Mouse (Mus musculus) CH12.LX (cell line): ENCODE results near the gene Nkrf.
"Not testable (repeated sequence)": the region's sequence is repeated elsewhere in the genome, so short reads cannot be mapped to it uniquely, and the experiment has no call there.

Experiments
- CTCF ChIP-seq, 2 experiments: IDR thresholded peaks in 1 of 2; conservative IDR thresholded peaks in 1 of 2; 2 replicates each; pipeline ENCODE4 v1.5.1; 2011 to 2012; ENCODE audit warnings: low read depth in 2 of 2, low read length in 2 of 2, improper control_type of control experiment in 1 of 2, inconsistent platforms in 1 of 2, mild to moderate bottlenecking in 1 of 2, moderate library complexity in 1 of 2
- PAX5 ChIP-seq: IDR thresholded peaks from 2 replicates; pipeline ENCODE4 v1.6.1; 2012; ENCODE audit warnings: low read length, inconsistent platforms, mixed read lengths
- POLR2A ChIP-seq: IDR thresholded peaks from 2 replicates; pipeline ENCODE4 v1.6.1; 2011; ENCODE audit warnings: low read depth, mild to moderate bottlenecking, improper control_type of control experiment, low read length
- POLR2AphosphoS2 ChIP-seq: IDR thresholded peaks from 2 replicates; pipeline ENCODE4 v1.6.1; 2011; ENCODE audit warnings: low read depth, low read length, improper control_type of control experiment
- SMC3 ChIP-seq: IDR thresholded peaks from 2 replicates; pipeline ENCODE4 v1.6.1; 2011; ENCODE audit warnings: low read depth, low read length, improper control_type of control experiment
- TBP ChIP-seq: conservative IDR thresholded peaks from 2 replicates; pipeline ENCODE4 v1.6.1; 2011; ENCODE audit warnings: low read depth, low read length, improper control_type of control experiment

DNA sequence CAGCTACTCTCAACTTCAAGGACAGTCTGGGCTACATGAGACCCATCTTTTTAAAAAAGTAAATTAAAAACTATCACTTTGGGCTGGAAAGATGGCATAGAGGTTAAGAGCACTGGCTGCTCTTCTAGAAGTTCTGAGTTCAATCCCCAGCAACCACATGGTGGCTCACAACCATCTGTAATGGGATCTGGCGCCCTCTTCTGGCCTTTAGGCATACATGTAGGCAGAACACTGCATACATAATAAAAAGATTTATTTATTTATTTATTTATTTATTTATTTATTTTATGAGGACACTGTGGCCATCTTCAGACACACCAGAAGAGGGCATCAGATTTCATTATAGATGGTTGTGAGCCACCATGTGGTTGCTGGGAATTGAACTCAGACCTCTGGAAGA is 3.8 kb downstream of the Nkrf start:
- not testable (repeated sequence) for TF ChIP-seq TBP, PAX5, POLR2AphosphoS2, POLR2A
- TF ChIP-seq SMC3 (peak; percentile 18; the same call in 1 of the 2 replicates), CTCF (conservative IDR thresholded peaks at IDR 0.05 in 1 of 2, IDR thresholded peaks at IDR 0.05 in 1 of 2; ENCODE audit: low read depth in 2 of 2, low read length in 2 of 2) (peak in 1 of 2 experiments; percentile 57; a peak in 2 of 4 replicates)
